Mouse (Mus musculus): ENCODE results near the gene Ankfn1. TPM values are rescaled to one million over a fixed set of nuclear protein-coding genes. Genes with fewer than 3 reads are reported as not detected.

Gene Ankfn1
- 5.6 and 7.0 TPM in 2 replicates for polyA plus RNA-seq (2012; rRNA removed)

DNA sequence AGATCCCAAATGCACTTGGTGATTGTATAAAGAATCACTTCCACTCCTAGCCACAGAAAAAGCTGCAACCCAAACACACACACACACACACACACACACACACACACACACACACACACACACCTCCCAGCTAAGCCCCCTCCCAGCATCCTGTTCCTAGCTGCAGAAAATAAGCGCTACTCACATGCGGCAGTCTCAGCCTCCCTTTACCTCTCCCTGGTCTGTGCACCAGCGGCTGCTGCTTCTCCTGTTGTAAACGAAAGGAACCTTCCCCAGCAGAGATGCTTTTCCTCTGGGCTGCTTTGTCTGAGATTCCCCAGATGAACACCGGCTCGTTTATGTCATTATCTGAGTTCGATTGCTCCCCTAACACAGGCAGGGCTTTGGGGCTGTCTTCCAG, at the start of gene Ankfn1:
Gene Ankfn1 (minus strand): TSS at position 223 of the 400 bp plus-strand sequence.

Other genes starting within 250 kb of the Ankfn1 start
- gene Pctp, start 225.2 kb upstream of the Ankfn1 start, polyA plus RNA-seq (2012; rRNA removed), result 0.51 and 0.76 TPM in 2 replicates